Mouse (Mus musculus): ENCODE measurements around the gene Serpina3c.

The Serpina3c gene

GRCm38 (mm10) chr12:104108507-104108906 lies 45.2 kb downstream of the Serpina3c start:
- no peak for DNase-seq

GRCm38 (mm10) chr12:104106919-104107318 lies 46.8 kb downstream of the Serpina3c start:
- no peak for DNase-seq

GRCm38 (mm10) chr12:104105847-104106246 lies 47.8 kb downstream of the Serpina3c start:
- DNase-seq = no peak

- no peak for DNase-seq
Measured at GRCm38 (mm10) chr12:104100768-104101167, 52.9 kb downstream of the Serpina3c start, which contains the start of gene Serpina5. Gene Serpina5 (plus strand): TSS chr12:104101113.

Data from cerebellum, adult 9-11 months (tissue).